Mouse (Mus musculus): ENCODE data around the gene Gm28042.

Gene Gm28042

DNA sequence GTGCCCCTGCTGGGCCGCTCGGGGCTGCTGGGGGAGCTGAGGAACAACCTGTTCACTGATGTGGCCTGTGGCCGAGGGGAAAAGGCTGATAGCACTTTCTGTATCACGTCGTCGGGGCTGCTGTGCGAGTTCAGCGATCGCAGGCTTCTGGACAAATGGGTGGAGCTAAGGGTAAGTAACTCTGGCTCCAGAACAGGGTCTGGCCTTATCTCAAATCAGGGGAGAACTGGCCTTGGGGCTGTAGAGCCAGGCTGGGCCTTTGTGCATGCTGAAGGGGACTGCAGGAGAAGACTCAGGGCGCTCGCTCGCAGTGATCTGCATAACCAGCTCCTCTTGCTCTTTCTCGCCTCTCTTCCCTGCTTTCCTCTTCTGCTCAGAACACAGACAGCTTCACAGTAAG, 14.4 kb upstream of the Gm28042 start:
- no peak for DNase-seq (ENCODE audit: low spot score)

DNA sequence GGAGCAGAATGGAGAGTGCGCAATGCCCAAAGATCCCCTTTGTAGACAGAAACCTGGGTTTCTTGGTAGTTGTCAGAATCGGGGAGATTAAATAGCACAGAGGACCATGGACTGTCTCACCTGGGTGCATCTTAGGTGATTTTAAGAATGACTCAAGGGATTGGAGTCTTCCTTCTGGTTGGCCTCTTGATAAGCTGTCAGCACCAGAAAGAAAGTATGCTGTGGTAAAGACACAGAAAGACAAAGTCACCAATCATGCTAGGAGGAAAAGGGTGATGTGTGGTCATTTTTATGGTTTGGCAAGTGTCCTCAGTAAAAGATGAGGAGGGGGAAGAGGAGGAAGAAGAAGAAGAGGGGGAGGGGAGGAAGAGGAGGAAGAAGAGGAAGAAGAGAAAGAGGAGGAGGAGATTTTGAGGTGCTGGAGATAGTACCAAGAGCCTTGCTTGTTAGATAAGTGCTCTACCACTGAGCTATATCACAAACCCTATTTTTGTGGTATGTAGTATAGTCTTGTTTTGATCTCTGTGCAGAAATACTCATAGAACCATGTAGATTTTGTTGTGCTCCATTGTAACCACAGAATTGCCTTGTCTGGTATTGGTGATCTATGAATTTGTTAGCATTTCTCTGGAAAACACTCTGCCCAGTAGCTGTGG, 13.3 kb upstream of the Gm28042 start:
- no peak for DNase-seq (ENCODE audit: low spot score)

DNA sequence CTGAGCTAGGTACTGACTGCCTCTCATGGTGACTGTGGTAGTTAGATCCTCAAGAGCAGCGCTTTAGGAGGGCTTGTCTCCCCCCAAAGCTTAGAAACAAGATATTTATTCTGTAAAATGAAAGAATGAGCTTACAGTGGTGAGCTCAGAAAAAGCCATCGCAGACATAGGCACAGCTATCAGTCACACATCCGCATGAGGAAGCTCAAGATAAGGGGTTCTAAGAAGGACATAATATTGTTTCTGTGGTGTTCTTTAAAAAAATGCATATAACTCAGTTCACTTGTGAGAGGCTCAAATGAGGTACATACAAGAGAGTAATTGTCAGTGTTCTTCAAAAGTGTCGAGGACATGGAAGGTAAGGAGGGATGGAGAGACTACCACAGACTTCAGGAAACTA, 11.4 kb upstream of the Gm28042 start:
- no peak for DNase-seq (ENCODE audit: low spot score)

DNA sequence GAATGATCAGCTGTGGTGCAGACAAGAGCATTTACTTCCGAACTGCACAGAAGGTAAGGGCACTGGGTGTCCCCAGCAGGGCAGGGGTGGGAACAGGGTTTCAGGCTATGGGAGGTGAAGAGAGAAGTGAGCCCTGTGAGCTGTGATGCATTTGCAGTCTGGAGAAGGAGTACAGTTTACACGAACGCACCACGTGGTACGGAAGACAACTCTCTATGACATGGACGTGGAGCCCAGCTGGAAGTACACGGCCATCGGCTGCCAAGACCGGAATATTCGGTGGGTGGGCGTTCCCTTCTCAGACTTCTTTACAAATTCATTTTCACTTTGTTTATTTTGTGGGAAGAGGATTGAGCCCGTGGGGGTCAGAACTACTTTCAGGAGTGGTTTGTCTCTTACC, 9.7 kb upstream of the Gm28042 start:
- DNase-seq (ENCODE audit: low spot score): no peak

DNA sequence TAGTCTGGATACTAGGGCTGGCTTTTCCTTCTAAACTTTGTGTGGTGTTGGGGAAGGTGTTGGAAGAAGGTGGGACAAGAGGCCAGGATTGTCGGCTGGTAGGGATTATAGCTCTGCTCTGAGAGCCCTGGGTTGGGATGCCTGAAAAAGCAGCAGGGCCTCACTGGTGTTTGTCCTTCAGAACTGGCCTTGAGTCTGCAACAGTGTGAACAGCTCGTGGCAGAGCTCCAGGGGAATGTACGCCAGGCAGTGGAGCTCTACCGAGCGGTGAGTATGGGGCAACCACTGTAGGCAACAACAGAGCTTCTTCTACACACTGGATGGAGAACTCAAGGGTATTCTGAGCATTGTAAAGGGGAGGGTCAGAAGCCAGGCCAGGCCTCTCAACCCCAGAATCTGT, 3.0 kb upstream of the Gm28042 start:
- DNase-seq (ENCODE audit: low spot score): no peak

DNA sequence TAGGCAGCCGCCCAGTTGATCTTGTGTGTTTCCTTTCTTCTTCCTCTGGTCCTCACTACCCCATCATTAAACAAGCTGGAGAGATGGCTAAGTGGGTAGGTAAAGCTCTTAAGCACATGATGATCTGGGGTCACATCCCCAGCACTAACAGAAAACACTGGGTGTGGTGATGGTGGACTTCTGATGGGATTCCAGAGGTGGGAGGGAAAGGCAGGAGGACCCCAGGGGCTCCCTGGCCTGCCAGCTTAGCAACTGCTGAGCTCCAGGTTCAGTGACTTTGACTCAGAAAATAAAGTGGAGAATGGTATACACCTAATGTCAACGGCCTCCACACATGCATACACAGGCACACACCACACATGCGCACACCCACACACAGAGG, 648 bp downstream of the Gm28042 start:
- DNase-seq (ENCODE audit: low spot score): peak; percentile 53

DNA sequence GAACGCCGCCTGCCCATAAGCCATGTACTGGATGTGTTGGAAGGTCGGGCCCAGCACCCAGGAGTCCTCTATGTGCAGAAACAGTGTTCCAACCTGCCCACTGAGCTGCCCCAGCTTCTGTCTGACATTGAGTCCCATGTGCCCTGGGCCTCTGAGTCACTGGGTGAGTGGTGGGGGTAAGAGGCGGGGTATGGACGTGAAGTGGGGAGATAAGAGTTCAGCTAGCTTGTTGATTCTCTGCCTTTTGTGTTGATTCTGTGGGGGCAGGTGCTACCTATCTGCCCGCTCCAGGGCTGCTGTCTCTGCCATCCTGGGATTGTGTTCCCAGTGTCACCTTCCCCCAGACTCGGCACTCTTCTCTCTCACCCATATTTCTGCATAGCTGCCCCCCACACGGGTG, 3.1 kb downstream of the Gm28042 start:
- no peak for DNase-seq (ENCODE audit: low spot score)

DNA sequence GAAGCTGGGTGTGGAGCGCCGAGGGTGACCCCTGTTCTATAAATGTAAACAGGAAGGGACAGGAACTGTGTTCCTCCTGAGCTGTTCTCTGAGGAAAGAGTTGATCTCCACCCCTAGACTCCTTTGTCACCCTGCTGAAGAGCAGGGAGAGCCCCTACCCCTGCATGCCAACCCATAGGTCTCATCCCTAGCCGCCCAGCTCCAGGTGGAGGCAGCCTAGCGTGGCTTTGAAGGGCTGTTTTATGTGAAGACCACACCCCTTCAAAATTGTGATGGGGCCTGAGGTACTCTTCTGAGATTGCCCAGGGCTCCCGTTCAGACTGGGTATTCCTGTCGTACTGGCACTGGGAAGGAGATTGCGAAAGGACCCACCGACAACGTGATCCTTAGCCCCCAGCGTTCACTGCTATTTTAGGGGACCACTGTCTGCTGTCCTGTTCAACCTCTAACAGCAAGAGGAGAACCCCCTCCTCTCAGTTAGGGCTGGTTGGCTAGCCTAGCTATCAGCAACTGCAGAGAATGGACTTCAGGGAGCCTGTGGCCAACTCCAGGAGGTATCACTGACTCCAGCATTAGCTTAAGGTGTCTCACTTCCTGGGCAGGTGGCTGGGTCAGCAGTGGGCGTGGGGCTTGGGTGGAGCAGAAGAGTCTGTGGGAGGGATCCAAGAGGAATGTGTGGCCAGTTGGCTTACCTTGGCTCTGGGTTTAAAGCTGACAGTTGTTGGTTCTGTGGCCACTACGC, 5.6 kb downstream of the Gm28042 start, which contains the start of gene Pla2g4b:
TSS of gene Pla2g4b (plus strand) at position 692 of the 742 bp plus-strand sequence.
- no peak for DNase-seq (ENCODE audit: low spot score)

DNA sequence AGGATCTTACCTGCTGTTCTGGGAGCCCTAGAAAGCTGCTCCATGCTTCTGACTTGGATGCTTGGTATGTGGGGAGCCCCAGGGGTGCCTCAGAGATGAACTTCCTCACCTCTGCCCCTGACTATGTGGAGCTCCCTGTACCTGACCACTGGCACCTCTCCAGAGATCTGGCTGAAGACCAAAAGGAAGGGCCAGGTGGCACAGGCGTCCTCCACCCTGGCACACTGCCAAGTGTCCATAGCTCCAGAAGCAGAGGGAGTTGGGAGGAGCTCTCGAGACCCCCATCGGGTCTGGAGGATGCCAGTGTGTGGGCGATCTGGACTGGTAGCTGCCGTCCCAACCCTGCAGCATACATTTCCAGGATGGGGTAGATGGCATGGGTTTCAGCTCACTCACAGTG, 6.4 kb downstream of the Gm28042 start:
- no peak for DNase-seq (ENCODE audit: low spot score)

DNA sequence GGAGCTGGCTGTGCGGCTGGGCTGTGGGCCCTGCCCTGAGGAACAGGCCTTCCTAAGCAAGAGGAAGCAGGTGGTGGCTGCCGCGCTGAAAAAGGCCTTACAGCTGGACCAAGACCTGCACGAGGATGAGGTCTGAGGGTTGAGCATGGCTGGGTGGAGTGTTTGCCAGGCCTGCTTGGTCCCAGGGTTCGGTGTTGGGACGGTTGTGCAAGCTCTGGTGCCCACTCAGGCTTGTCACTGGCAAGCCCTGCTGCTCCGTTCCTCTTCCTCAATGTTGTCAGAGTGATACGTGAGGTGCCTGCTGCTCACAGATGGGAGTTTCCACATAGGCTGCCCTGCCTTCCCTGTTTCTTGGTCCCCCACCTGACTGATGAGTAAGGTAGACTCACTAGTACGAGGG, 10.5 kb downstream of the Gm28042 start:
- DNase-seq (ENCODE audit: low spot score): no peak

DNA sequence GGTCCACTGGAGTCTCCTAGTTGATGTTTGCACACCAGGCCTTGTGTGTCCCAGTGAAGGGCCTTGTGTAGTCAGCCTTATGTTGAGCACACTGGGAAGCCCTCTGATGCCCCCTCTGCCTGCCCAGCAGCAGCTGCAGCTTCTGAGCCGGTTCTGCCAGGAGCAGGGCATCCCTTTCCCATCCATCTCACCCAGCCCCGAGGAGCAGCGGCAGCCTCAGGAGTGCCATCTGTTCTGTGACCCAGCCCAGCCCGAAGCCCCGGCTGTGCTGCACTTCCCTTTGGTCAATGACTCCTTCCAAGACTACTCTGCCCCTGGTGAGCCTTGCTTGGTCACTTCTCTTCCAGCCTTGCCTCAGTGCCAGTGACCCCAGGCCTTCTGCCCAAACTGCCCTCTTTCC, 13.7 kb downstream of the Gm28042 start:
- no peak for DNase-seq (ENCODE audit: low spot score)

DNA sequence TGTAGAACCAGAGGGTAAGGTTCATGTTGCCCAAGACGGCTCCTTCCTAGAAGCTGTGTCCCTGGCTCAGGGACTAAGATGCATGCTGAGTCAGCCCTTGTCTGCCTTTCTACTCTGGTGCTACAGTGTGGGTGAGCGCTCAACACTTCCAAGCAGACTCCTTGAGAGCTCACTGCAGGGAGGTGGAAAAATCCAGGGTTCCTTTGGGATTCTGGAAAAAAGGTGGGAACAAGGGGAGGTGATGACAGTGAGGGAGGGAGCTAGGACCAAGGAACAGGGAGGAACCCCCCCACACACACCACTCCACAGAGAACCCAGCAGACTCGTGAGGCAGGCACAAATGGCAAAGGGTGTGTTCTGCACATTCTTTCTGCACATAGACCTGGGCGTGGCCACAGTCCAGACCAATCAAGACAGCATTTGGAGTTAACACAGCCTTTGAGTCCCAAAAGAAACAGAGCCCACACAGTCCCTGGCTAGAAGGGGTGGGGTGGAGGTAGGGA, 16.9 kb downstream of the Gm28042 start:
- DNase-seq (ENCODE audit: low spot score): peak; percentile 14

DNA sequence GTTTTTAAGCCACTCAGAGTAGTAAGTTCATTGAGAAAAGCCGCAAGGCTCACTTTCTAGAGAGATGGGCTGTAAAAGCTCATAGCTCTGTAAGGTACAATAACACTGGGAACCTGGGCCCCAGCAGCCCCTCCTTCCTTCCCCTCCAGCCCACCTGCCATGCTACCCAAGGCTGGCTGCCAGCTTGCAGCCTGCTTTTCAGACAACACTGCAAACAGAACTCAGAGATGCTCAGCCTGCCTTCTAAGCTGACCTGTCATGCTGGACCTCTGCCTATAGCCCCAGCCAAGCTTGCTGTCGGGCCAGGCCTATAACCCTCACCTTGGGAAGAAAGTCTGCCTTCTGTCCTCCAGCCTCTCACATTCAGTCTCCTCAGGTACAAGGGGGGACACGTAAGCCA, 17.4 kb downstream of the Gm28042 start:
- no peak for DNase-seq (ENCODE audit: low spot score)

DNA sequence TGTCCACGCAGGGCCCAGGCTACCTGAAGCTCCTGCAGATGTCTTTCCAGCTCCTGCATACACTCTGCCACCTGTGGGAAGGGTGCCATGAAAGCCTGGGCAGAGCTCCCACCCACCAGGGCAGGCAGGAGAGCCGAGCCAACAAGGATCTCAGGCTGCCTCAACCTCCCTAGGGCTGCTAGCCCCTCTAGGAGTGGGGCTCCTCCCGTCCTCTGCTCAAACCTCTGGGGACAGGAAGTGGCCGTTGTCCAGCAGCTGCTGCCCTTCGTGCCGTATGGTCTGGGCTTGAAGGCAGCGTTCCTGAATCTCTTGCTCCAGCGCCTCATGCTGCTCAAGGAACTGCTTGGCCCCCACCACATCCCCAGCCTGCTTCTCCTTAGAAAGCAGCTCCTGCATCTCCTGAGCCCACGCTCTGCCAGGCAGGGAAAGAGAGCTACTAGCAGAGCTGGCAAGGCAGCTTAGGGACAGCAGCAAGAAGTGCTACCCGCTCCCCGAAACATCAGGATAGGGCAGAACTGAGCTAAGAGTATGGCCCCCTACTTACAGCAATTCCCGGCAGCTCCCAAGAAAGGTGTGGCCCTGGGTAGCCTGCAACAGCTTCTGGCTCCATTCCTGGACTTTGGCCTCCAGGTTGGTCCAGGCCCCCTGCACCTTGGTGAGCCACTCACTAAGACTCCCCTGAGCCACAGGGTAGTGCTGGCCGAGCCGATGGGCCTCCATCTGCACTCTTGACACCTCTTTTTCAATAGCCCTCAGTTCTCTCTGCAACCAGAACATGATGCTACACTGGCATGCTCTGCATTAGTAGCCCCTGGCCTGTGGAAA, 19.4 kb downstream of the Gm28042 start:
- no peak for DNase-seq (ENCODE audit: low spot score)

DNA sequence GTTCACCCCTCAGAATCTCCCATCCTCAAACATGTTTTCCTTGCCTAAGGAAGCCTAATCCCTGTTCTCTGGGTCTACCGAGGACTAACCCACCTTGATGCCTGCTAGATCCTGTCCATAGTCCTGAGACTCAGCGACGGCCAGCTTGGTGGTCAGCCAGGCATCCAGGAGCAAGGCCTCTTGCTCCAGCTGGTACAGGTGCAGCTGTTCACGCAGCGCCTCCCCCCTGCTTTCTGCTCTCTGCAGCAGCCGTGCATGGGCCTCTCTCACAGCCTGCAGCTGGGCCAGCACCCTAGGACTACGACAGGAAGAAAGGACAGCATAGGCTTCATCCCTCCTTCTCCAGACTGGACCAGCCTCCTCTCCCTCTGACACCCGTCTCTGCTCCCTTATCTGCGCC, 20.9 kb downstream of the Gm28042 start:
- DNase-seq (ENCODE audit: low spot score): no peak

DNA sequence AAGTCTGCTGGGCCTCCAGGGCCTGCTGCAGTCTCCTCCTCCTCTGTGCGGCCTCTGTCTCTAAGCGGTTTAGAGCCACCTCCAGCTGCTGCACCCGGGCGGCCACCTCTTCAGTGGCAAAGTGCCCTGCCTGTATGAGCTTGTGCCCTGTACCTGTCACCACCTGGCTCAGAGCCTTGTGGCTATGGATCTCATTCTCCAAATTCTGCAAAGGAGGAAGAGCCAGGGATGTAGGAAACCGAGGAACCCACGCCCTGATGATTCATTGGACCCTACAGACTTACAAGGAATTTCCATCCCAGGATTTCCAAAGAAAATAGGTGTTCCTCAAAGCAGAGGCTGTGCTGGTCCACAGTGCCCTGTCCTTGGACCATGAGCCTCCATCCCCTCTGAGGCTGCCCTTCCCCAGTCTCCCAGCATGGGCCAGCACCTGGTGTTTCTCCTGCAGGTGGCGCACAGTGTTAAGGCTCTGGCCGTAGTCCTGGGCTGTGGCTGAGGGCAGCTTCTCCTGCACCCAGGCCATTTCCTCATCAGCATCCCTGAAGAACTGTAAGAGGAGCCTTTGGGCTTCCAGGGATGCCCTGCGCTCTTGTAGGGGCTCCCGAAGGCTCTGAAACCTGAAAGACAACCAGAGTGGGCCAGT, 22.5 kb downstream of the Gm28042 start:
- peak; percentile 56 for DNase-seq (ENCODE audit: low spot score)

DNA sequence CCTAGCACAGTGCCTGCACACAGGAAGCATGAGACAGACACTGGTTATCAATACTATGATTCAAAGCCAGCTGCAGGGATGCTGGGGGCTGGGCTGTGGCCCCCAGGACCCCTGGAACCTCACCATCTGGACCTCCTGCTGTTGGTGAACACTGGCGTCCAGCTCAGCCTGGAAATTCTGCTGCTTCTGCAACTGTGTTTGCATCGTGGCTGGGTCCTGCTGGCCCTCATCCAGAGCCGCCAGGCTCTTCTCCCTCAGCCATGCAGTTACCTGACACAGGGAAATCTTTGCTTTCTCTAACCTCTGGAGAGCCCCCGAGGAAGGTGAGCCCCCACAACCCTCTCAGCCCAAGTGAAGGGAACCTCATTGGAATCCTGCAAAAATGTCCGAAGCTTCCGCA, 24.1 kb downstream of the Gm28042 start:
- no peak for DNase-seq (ENCODE audit: low spot score)

DNA sequence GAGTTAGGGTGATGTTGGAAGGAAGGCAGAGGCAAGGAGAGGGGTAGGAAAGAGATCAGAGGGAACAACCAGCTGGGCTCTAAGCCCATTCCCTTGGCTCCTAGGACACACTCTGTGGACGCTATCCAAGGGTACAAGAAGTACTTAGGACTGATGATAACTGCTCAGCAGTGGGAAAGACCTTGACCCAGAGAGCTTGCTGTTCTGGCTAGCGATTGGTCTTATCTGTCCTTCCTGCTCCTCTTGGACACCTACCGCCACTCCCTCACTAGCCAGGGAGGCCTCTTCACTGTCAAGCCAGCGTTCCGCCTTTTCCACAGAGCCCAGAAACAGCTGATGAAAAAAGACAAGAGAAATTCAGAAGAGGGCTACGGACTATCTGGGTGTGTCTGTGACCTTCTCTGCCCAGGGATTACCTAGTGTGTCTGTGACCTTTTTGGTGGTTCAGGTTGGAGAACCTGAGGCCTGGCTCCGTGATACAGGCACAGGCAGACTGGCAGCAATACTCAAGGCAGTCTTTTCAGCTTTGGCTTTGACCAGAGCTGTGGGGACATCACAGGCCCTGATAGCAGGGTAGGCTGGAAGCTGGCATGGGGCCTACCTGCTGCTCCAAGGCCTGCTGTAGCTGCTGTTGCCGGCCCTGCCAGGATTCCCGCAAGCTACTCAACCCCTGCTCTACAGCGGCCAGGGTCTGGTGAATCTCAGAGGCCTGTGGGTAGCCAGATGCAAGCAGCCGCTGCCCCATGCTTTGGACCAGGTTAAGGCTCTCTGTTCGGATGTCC, 27.7 kb downstream of the Gm28042 start:
- DNase-seq (ENCODE audit: low spot score): no peak

DNA sequence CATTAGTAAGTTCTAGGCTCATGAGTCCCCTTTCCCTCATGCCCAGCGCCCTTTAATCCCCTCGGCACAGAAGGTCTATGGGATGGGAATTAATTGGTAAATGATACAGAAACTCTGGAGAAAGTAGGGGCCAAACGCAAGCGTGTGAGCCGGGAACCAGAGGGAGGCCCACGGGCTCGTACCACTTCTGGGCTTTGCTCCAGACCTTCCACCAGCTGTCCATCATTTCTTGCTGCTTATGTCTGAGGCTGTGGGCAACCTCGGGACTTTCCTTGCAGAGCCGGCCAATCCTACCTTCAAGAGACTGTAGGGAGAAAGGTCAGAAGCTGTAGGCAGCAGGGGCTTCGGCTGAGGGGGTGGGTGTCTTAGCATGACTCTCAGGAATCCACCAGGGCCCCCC, 28.6 kb downstream of the Gm28042 start:
- DNase-seq (ENCODE audit: low spot score): no peak

DNA sequence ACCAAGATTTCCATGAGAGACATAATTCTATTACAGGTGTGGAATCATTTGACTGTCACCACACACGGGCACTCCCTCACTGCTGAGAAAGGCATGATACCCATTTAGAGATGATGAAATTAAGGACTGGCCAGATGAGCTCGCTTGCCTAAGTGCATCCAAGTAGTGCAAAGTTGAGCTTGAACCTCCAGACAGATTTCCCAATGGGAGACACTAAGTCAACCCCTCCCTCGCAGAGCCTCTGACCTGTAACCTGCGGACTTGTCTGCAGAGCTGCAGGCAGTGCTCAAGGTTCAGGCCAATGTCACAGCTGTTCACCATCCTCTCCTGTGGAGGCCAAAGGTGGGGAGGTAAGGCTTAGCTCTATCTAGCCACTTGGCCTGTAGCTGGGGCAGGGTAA, 31.5 kb downstream of the Gm28042 start:
- no peak for DNase-seq (ENCODE audit: low spot score)

DNA sequence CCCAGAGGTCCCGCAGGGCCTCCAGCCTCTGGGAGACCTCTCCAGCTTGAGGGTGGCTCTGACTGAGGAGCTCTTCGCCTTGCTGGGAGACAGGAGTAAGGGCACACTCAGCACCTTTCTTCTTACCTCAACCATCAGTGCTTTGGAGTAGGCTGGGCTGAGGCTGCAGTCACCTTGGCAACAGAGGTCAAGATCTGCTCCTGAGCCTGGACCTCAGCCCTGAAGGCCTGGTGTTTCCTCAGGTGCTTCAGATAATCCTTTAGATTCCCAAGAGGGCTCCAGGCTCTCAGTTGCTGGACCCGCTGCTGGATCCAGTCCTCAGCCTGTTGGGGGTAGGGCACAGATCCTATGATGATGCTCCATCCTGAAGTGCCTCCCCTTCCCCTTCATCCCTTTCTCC, 32.2 kb downstream of the Gm28042 start:
- no peak for DNase-seq (ENCODE audit: low spot score)

DNA sequence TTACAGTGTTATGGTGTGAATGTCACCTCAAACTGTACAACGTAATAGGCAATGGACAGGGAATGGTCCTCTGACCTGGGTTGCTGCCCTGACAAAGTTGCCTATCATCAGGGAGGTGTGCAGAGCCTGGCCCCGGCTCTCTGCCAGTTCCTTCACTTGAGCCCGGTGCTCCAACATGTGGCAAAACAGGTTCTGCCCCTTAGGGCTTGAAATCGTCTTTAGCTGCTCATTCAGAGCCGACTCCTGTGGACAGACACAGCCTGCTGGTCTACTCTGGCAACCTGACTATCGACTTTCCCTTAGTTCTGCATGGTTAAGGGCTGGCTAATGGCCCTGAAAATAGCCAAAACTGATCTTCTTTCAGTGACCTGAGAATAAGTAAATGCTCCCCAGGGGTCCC, 32.9 kb downstream of the Gm28042 start:
- DNase-seq (ENCODE audit: low spot score): peak; percentile 8
